Mouse (Mus musculus) bone marrow macrophage, adult 2 months (primary cell): ENCODE measurements around the gene Nav2.

Experiments used
- CTCF ChIP-seq: IDR thresholded peaks from 2 replicates; pipeline ENCODE4 v1.5.1; 2012; ENCODE audit warnings: low read depth, mild to moderate bottlenecking, low read length, moderate library complexity
- POLR2A ChIP-seq: IDR thresholded peaks from 2 replicates; pipeline ENCODE4 v1.6.1; 2012; ENCODE audit warnings: mild to moderate bottlenecking, low read depth, low read length, borderline replicate concordance

- TF ChIP-seq CTCF (no peak), POLR2A (no peak)
Observed at GRCm38 (mm10) chr7:49415716-49416115, 507.2 kb downstream of the Nav2 start.
